Mouse (Mus musculus): ENCODE results near the gene Nkapd1. TPM values are rescaled to one million over a fixed set of nuclear protein-coding genes. Genes with fewer than 3 reads are reported as not detected.

Nkapd1 gene
- polyA plus RNA-seq, 1 experiment from 2014 or later, result 25.9 TPM

GRCm38 (mm10) chr9:50594794-50595417 lies 22.4 kb downstream of the Nkapd1 start:
- Histone ChIP-seq H3K27ac (no peak overlapping the region), H3K27me3 (no peaks in the 10 kb centered on the region), H3K9me3 (no peaks in the 10 kb centered on the region), H3K9ac (no peak overlapping the region), H3K4me3 (no peak overlapping the region), H3K4me1 (replicated peaks) (no peaks in the 10 kb centered on the region), H3K4me2 (no peak overlapping the region), H3K36me3 (peaks cover 52% of the 10 kb centered on the region)
- WGBS, result 79% methylated on average over 12 of the region's 12 CpGs
- ATAC-seq (ENCODE audit: low FRiP score), result no peak

DNA sequence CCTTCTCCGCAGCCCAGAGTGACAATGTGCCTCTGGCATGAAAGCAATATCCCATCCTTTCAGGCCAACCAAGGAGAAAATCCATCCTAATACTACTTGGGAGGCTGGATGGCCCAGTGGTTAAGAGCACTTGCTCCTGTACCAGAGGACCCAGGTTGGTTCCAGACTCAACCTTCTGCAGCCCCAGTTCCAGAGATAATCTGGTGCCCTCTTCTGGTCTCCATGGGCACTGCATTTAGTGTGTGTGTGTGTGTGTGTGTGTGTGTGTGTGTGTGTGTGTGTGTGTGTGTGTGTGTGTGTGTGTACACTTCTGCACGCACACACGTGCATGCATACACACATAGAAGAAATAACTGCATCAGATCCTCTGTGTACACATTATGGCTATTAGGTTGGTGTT lies 23.7 kb downstream of the Nkapd1 start:
- Histone ChIP-seq H3K4me1 (replicated peaks) (no peaks in the 10 kb centered on the region), H3K27ac (no peak overlapping the region), H3K27me3 (no peaks in the 10 kb centered on the region), H3K4me2 (no peak overlapping the region), H3K9me3 (no peaks in the 10 kb centered on the region), H3K36me3 (peaks cover 39% of the 10 kb centered on the region), H3K4me3 (no peak overlapping the region), H3K9ac (no peak overlapping the region)
- 87% methylated on average over 2 of the region's 3 CpGs for WGBS
- no peak for ATAC-seq (ENCODE audit: low FRiP score)

DNA sequence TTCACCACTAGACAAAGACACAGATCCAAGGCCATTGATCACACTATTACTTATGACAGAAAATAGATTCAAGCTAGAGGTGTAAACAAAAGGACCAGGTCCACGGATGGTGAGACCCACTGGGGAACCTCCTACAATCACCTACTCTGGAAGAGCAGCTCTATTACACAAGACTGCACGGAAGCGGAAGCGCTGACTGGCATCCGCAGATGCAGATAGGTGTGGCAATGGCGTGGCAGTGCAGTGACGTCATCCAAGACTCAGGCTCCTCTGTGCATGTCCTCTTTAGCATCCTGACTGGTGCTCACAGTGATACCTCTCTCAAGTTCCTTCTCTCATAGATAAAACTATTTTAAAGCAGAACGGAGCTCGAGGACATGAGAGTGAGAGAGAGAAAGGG lies 24.3 kb downstream of the Nkapd1 start:
- Histone ChIP-seq H3K36me3 (peaks cover 34% of the 10 kb centered on the region), H3K9ac (no peak overlapping the region), H3K27ac (no peak overlapping the region), H3K27me3 (no peaks in the 10 kb centered on the region), H3K4me2 (no peak overlapping the region), H3K4me3 (no peak overlapping the region), H3K9me3 (no peaks in the 10 kb centered on the region), H3K4me1 (replicated peaks) (no peaks in the 10 kb centered on the region)
- WGBS, result 89% methylated on average over 9 of the region's 9 CpGs
- no peak for ATAC-seq (ENCODE audit: low FRiP score)

- Histone ChIP-seq H3K9me3 (no peaks in the 10 kb centered on the region), H3K4me3 (no peak overlapping the region), H3K36me3 (peaks cover 15% of the 10 kb centered on the region), H3K4me2 (no peak overlapping the region), H3K27me3 (no peaks in the 10 kb centered on the region), H3K4me1 (replicated peaks) (no peaks in the 10 kb centered on the region), H3K9ac (no peak overlapping the region), H3K27ac (no peak overlapping the region)
- ATAC-seq (ENCODE audit: low FRiP score), result no peak
- 79% methylated on average over 10 of the region's 10 CpGs for WGBS
Measured at GRCm38 (mm10) chr9:50590856-50591518, 26.3 kb downstream of the Nkapd1 start.

GRCm38 (mm10) chr9:50586955-50587354 lies 30.3 kb downstream of the Nkapd1 start:
- Histone ChIP-seq H3K4me2 (no peak overlapping the region), H3K9ac (no peak overlapping the region), H3K36me3 (no peaks in the 10 kb centered on the region), H3K27ac (no peak overlapping the region), H3K27me3 (no peaks in the 10 kb centered on the region), H3K4me3 (no peak overlapping the region), H3K4me1 (replicated peaks) (no peaks in the 10 kb centered on the region), H3K9me3 (no peaks in the 10 kb centered on the region)
- ATAC-seq (ENCODE audit: low FRiP score), result no peak
- WGBS, result 87% methylated on average over 4 of the region's 4 CpGs

DNA sequence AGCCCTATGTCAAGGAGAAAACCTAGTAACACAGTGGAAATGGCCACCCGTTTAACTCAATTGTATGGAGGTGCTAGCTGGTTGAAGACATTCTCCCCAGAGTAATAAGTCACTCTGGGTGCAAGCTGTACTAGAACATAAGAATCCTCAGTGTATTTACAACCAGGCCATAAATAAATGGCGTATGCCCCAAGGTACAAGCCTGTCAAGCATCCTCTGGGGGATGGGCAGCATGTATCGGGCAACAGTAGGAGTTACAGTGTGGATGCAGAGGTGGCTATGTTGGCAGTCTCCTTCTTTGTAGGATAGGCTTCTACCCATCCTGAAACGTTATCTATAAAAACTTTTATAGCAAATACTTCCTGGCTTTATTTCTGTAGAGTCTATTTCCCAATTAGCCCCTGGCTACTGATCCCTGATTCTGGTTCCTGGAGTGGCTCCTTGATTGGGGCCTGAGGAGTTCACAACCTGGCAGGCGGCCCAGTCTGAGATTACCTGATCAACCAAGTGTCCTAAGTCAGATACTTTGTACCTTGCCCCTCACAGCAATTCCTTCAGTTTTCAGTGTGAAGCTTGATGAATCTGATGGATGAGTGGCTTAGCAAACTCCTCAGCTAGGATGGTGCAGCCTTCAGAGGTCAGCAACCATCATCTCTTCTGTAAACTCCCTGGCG lies 32.0 kb downstream of the Nkapd1 start:
- H3K27ac ChIP-seq, result no peak overlapping the region
- H3K4me2 ChIP-seq, result no peak overlapping the region
- WGBS, result 84% methylated on average over 6 of the region's 6 CpGs
- no peak overlapping the region for H3K9ac ChIP-seq
- no peak overlapping the region for H3K4me3 ChIP-seq
- H3K9me3 ChIP-seq, result no peaks in the 10 kb centered on the region
- no peak for ATAC-seq (ENCODE audit: low FRiP score)
- H3K36me3 ChIP-seq, result no peaks in the 10 kb centered on the region
- H3K27me3 ChIP-seq, result no peaks in the 10 kb centered on the region
- H3K4me1 ChIP-seq (replicated peaks), result no peaks in the 10 kb centered on the region

DNA sequence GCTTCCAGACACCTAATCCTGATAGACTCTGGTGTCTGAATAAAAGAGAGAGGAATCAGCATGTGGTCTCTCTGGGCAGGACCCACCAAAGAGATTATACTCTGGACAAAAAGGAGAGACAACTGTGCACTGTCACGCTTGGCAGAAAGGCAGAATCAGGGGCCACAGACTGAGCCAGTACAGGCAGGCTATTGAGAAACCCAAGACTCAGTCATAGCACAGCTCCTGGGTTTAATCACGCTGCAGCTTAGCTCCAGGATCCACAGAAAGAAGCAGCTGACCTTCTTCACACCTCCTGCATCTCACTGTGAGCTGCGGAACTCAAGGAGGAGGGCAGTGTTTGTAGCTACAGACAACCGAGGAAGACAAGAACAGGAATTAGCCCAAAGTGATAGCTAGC lies 36.9 kb downstream of the Nkapd1 start:
- Histone ChIP-seq H3K4me2 (no peak overlapping the region), H3K9ac (no peak overlapping the region), H3K27ac (no peak overlapping the region), H3K27me3 (no peaks in the 10 kb centered on the region), H3K9me3 (no peaks in the 10 kb centered on the region), H3K4me3 (no peak overlapping the region), H3K36me3 (no peaks in the 10 kb centered on the region), H3K4me1 (replicated peaks) (no peaks in the 10 kb centered on the region)
- no peak for ATAC-seq (ENCODE audit: low FRiP score)
- WGBS, result 44% methylated on average over 4 of the region's 4 CpGs

- no peak overlapping the region for H3K4me2 ChIP-seq
- H3K4me3 ChIP-seq, result no peak overlapping the region
- ATAC-seq (ENCODE audit: low FRiP score), result no peak
- H3K4me1 ChIP-seq (replicated peaks), result no peaks in the 10 kb centered on the region
- no peaks in the 10 kb centered on the region for H3K27me3 ChIP-seq
- no peak overlapping the region for H3K9ac ChIP-seq
- no peaks in the 10 kb centered on the region for H3K9me3 ChIP-seq
- no peak overlapping the region for H3K27ac ChIP-seq
- H3K36me3 ChIP-seq, result no peaks in the 10 kb centered on the region
- WGBS, result 85% methylated on average over 10 of the region's 10 CpGs
Measured at GRCm38 (mm10) chr9:50569599-50570525, 47.4 kb downstream of the Nkapd1 start.

- no peaks in the 10 kb centered on the region for H3K36me3 ChIP-seq
- H3K9me3 ChIP-seq, result no peaks in the 10 kb centered on the region
- ATAC-seq (ENCODE audit: low FRiP score), result no peak
- no peak overlapping the region for H3K9ac ChIP-seq
- 86% methylated on average over 2 of the region's 2 CpGs for WGBS
- no peak overlapping the region for H3K27ac ChIP-seq
- H3K27me3 ChIP-seq, result no peaks in the 10 kb centered on the region
- H3K4me3 ChIP-seq, result no peak overlapping the region
- no peaks in the 10 kb centered on the region for H3K4me1 ChIP-seq (replicated peaks)
- H3K4me2 ChIP-seq, result no peak overlapping the region
Measured at GRCm38 (mm10) chr9:50567881-50568280, 49.4 kb downstream of the Nkapd1 start.

GRCm38 (mm10) chr9:50567372-50567771 lies 49.9 kb downstream of the Nkapd1 start:
- 90% methylated on average over 4 of the region's 4 CpGs for WGBS
- Histone ChIP-seq H3K4me3 (no peak overlapping the region), H3K27me3 (no peaks in the 10 kb centered on the region), H3K27ac (no peak overlapping the region), H3K36me3 (no peaks in the 10 kb centered on the region), H3K9me3 (no peaks in the 10 kb centered on the region), H3K9ac (no peak overlapping the region), H3K4me1 (replicated peaks) (no peaks in the 10 kb centered on the region), H3K4me2 (no peak overlapping the region)
- ATAC-seq (ENCODE audit: low FRiP score), result no peak

DNA sequence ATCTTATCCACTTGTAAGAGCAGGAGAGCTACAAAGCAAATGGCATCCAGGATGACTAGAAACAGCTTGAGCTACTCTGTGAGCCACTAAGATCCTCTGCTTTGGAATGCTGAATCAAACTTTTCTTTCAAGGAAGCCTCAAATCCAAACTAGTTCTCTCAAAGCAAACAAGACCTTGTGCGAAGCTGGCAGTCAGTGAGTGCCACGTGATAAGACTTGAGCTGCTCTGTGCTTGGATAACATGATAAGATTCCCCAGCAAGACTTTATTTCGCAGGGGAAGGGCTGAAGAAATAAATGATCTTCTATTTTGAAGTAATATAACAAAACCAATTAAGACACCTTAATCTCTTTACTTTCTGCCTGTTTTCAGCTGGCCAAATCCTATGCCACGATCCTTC lies 51.3 kb downstream of the Nkapd1 start:
- no peak for ATAC-seq (ENCODE audit: low FRiP score)
- H3K4me1 ChIP-seq (replicated peaks), result no peaks in the 10 kb centered on the region
- WGBS, result 85% methylated on average over 4 of the region's 4 CpGs
- no peak overlapping the region for H3K9ac ChIP-seq
- no peak overlapping the region for H3K4me3 ChIP-seq
- no peaks in the 10 kb centered on the region for H3K36me3 ChIP-seq
- H3K9me3 ChIP-seq, result no peaks in the 10 kb centered on the region; the same call in 1 of the 2 replicates
- H3K27me3 ChIP-seq, result no peaks in the 10 kb centered on the region
- H3K4me2 ChIP-seq, result no peak overlapping the region
- no peak overlapping the region for H3K27ac ChIP-seq

- no peak overlapping the region for H3K4me2 ChIP-seq
- no peak overlapping the region; the same call in 1 of the 2 replicates for H3K27ac ChIP-seq
- WGBS, result 74% methylated on average over 7 of the region's 7 CpGs
- no peak for ATAC-seq (ENCODE audit: low FRiP score)
- H3K27me3 ChIP-seq, result no peaks in the 10 kb centered on the region
- H3K4me1 ChIP-seq (replicated peaks), result no peaks in the 10 kb centered on the region
- H3K4me3 ChIP-seq, result no peak overlapping the region
- no peaks in the 10 kb centered on the region for H3K36me3 ChIP-seq
- H3K9me3 ChIP-seq, result no peaks in the 10 kb centered on the region; the same call in 1 of the 2 replicates
- no peak overlapping the region for H3K9ac ChIP-seq
Measured at GRCm38 (mm10) chr9:50565173-50565572, 52.1 kb downstream of the Nkapd1 start.

All from hindbrain, embryonic 13.5 days (tissue).